Mouse (Mus musculus): ENCODE data around the gene Hmga1. TPM values are rescaled to one million over a fixed set of nuclear protein-coding genes. Genes with fewer than 3 reads are reported as not detected.

Gene Hmga1
- polyA plus RNA-seq, 1 experiment from 2014 or later, result 196 TPM

- peak overlapping the region; percentile 91 for H3K4me3 ChIP-seq
- peak overlapping the region; percentile 70; the same call in 1 of the 2 replicates for H3K27ac ChIP-seq
- no peaks in the 10 kb centered on the region for H3K27me3 ChIP-seq (replicated peaks)
- H3K9me3 ChIP-seq, result no peaks in the 10 kb centered on the region
- peak overlapping the region; percentile 92 for H3K4me2 ChIP-seq (replicated peaks)
- ATAC-seq (ENCODE audit: low FRiP score, low read depth), result peak; percentile 31; the same call in 1 of the 2 replicates
- peaks cover 38% of the 10 kb centered on the region for H3K4me1 ChIP-seq
- peaks cover 2% of the 10 kb centered on the region; the same call in 1 of the 2 replicates for H3K36me3 ChIP-seq
- WGBS, result 0% methylated on average over 34 of the region's 39 CpGs
- H3K9ac ChIP-seq, result peak overlapping the region; percentile 61
Observed at GRCm38 (mm10) chr17:27555075-27555511, 1.2 kb upstream of the Hmga1 start.

DNA sequence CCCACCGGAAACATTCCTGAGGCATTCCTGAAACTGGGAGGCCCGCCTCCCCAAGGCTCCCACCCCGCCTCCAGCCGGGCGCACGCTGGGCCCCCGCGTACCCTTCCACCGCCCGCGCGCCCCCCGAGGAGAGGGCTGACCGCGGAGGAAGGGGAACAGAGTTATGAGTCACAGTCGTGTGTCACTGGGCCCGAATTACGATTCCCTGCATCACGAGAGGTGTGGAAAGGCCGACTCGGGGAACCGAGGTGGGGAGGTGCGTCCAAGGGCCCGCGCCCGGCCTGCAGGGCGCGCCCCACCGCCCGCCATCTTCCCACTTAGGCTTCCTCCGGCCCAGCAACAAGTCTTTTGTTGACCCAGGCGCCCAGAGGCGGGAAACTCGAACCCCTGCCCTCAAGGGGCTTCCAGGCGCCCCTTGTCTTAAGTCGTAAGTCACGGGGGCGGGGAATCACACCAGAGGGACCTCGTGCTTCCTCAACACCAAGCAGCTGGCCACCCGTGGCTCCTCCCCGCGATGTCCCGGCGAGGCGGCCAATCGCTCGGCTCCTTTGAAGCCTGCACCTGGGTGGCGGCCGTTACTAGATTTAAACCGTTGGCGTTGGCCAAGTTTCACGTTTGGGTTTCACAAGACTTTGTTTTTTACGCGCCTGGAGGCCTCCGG is 655 bp upstream of the Hmga1 start:
- no peaks in the 10 kb centered on the region for H3K27me3 ChIP-seq (replicated peaks)
- H3K9me3 ChIP-seq, result no peaks in the 10 kb centered on the region
- peaks cover 38% of the 10 kb centered on the region for H3K4me1 ChIP-seq
- H3K36me3 ChIP-seq, result peaks cover 4% of the 10 kb centered on the region; the same call in 1 of the 2 replicates
- WGBS, result under 1% methylated on average over 55 of the region's 55 CpGs
- peak overlapping the region; percentile 70 for H3K27ac ChIP-seq
- peak overlapping the region; percentile 92 for H3K4me2 ChIP-seq (replicated peaks)
- H3K9ac ChIP-seq, result peak overlapping the region; percentile 95
- peak overlapping the region; percentile 91 for H3K4me3 ChIP-seq
- ATAC-seq (ENCODE audit: low FRiP score, low read depth), result peak; percentile 35; the same call in 1 of the 2 replicates

GRCm38 (mm10) chr17:27557181-27557926 is 1.1 kb downstream of the Hmga1 start:
- peaks cover 43% of the 10 kb centered on the region for H3K4me1 ChIP-seq

DNA sequence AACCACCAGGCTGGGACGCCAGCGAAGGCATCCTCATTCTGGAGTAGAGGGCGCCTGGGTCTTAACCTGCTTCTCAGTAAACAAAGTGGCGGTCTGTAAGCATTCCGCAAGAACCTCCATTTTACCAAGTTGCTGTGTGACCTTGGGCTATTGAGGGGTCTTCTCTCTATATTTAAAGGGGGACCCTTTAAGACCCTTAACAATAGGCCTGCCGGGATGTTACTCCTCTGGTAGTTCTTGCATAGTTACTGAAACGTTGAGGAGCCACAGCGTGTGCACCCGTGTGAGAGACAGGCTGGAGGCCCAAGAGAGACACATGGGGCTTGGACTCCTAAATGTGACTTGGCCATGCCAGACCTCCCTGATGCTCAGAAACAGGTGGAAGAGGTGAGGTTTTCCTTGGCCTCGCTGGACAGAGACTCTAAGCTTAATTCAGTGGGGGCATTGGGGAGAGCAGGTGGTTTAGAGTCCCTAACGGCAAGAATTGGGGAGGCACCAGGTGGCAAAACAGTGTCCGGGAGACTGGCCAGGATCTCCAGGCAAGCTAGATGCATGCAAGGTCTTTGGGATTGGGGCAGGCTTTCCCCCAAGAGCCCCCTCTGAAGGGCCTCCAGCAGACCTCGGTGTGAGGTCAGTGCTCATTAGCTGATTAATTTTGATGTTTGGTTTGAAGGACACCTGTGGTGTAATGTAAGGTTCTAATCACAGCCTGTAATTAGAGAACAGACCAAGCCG is 1.8 kb downstream of the Hmga1 start:
- Histone ChIP-seq H3K27me3 (replicated peaks) (no peaks in the 10 kb centered on the region), H3K9me3 (no peaks in the 10 kb centered on the region), H3K36me3 (peaks cover 16% of the 10 kb centered on the region), H3K9ac (peak overlapping the region; percentile 95), H3K4me3 (peak overlapping the region; percentile 91), H3K4me2 (replicated peaks) (peak overlapping the region; percentile 92), H3K4me1 (peaks cover 43% of the 10 kb centered on the region), H3K27ac (peak overlapping the region; percentile 95; the same call in 1 of the 2 replicates)
- no peak for ATAC-seq (ENCODE audit: low FRiP score, low read depth)
- 2% methylated on average over 14 of the region's 14 CpGs for WGBS

More at GRCm38 (mm10) chr17:27557181-27557926, 1.1 kb downstream of the Hmga1 start:
- H3K4me2 ChIP-seq (replicated peaks), result peak overlapping the region; percentile 92
- H3K4me3 ChIP-seq, result peak overlapping the region; percentile 91
- H3K27ac ChIP-seq, result peak overlapping the region; percentile 95
- 1% methylated on average over 68 of the region's 75 CpGs for WGBS
- ATAC-seq (ENCODE audit: low FRiP score, low read depth), result peak; percentile 19
- peak overlapping the region; percentile 95 for H3K9ac ChIP-seq
- H3K36me3 ChIP-seq, result peaks cover 16% of the 10 kb centered on the region
- no peaks in the 10 kb centered on the region for H3K27me3 ChIP-seq (replicated peaks)
- H3K9me3 ChIP-seq, result no peaks in the 10 kb centered on the region

DNA sequence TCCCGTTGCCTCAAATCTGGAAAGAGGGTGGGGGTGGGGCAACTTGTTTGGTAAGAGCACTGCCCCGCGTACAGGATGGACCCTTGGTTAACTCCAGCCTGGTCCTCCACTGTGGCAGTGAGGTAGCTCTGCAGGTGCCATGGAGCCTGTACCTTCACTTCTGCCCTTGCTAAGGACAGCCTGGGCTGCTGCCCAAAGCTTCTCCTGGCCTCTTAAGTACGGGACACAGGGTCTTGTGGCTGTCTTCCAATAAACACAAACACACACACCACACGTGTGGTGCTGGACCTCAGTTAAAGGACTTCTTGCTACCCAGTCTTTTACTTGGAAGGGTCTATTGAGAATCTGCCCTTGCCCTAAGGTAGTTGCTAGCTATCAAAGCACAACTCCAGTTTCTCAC is 2.5 kb downstream of the Hmga1 start:
- Histone ChIP-seq H3K4me2 (replicated peaks) (peak overlapping the region; percentile 92), H3K27ac (no peak overlapping the region), H3K36me3 (peaks cover 16% of the 10 kb centered on the region), H3K27me3 (replicated peaks) (no peaks in the 10 kb centered on the region), H3K9me3 (no peaks in the 10 kb centered on the region), H3K4me1 (peaks cover 43% of the 10 kb centered on the region), H3K9ac (no peak overlapping the region), H3K4me3 (no peak overlapping the region; the same call in 1 of the 2 replicates)
- ATAC-seq (ENCODE audit: low FRiP score, low read depth), result no peak
- WGBS, result 10% methylated on average over 5 of the region's 5 CpGs

- Histone ChIP-seq H3K4me2 (replicated peaks) (no peak overlapping the region), H3K4me3 (no peak overlapping the region), H3K9ac (no peak overlapping the region), H3K36me3 (peaks cover 16% of the 10 kb centered on the region), H3K9me3 (no peaks in the 10 kb centered on the region), H3K4me1 (peaks cover 50% of the 10 kb centered on the region), H3K27me3 (replicated peaks) (no peaks in the 10 kb centered on the region), H3K27ac (no peak overlapping the region)
- 74% methylated on average over 12 of the region's 12 CpGs for WGBS
- ATAC-seq (ENCODE audit: low FRiP score, low read depth), result no peak
Observed at GRCm38 (mm10) chr17:27559596-27559995, 3.3 kb downstream of the Hmga1 start.

DNA sequence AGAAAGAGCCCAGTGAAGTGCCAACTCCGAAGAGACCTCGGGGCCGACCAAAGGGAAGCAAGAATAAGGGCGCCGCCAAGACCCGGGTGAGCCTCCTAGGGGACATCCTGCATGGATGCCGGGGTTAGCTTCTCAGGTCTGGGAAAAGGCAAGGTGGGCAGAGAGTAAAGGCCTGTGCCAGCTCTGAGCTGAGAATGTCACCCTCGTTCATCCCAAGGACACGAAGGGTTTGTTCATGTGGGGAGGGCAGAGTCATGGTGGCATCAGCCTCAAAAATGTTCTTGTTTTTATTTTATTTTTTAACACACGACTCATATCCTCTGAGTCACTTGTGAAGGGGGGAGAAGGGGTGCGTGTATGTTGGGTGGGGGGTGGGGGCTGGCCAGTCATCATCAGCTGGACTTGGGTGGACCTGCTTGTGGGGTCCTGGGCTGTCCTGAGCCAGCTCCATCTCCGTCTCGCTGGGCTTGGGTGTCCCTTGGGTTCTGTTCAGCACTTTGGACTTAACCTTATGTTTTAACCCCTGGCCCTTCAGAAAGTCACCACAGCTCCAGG is 4.7 kb downstream of the Hmga1 start:
- H3K4me1 ChIP-seq, result peaks cover 47% of the 10 kb centered on the region
- 90% methylated on average over 13 of the region's 13 CpGs for WGBS
- peaks cover 16% of the 10 kb centered on the region for H3K36me3 ChIP-seq

DNA sequence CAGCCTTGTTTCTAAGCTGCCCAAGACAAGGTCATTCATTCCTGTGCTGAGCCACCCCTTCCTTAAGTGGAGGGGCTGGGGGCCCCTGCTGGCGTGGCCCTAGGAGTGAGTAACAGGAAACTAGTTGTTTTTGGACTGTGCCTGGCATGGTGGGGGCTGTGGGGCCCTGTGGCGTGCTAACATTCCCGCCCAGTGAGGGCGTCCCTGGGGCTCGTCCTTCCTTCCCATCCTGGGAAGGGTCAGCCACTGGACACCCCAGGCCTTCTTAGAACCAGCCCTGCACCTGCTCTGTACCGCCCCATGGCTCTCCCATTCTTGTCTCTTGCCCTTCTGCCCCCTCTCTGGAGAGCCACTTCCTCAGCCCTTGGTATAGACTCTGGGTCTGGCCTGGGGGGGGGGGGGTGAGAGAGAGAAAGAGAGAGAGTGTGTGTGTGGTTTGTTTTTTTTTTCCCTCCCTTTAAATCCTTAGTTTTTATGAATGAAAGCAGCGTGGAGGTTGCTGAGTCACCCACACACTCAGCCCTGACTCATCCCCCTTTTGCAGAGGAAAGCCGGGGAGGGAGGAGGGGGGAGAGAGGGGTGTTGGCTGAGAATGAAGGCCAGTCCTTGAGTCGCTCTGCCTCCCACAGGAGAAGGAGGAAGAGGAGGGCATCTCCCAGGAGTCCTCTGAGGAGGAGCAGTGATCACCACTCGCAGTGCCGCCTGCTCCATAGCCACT is 5.7 kb downstream of the Hmga1 start:
- WGBS, result 51% methylated on average over 10 of the region's 11 CpGs
- H3K27me3 ChIP-seq (replicated peaks), result no peaks in the 10 kb centered on the region
- no peak overlapping the region for H3K9ac ChIP-seq
- peaks cover 16% of the 10 kb centered on the region for H3K36me3 ChIP-seq
- 0 out of 2 replicates have a peak overlapping the region, but pooled peaks have one; percentile 20 for H3K27ac ChIP-seq
- H3K9me3 ChIP-seq, result no peaks in the 10 kb centered on the region
- no peak overlapping the region for H3K4me3 ChIP-seq
- no peak overlapping the region; the same call in 1 of the 2 replicates for H3K4me2 ChIP-seq (replicated peaks)
- ATAC-seq (ENCODE audit: low FRiP score, low read depth), result no peak
- H3K4me1 ChIP-seq, result peaks cover 49% of the 10 kb centered on the region

More for the DNA sequence above, 4.7 kb downstream of the Hmga1 start:
- Histone ChIP-seq H3K27me3 (replicated peaks) (no peaks in the 10 kb centered on the region), H3K9me3 (no peaks in the 10 kb centered on the region), H3K4me2 (replicated peaks) (no peak overlapping the region), H3K27ac (no peak overlapping the region), H3K9ac (no peak overlapping the region), H3K4me3 (no peak overlapping the region)
- no peak for ATAC-seq (ENCODE audit: low FRiP score, low read depth)

DNA sequence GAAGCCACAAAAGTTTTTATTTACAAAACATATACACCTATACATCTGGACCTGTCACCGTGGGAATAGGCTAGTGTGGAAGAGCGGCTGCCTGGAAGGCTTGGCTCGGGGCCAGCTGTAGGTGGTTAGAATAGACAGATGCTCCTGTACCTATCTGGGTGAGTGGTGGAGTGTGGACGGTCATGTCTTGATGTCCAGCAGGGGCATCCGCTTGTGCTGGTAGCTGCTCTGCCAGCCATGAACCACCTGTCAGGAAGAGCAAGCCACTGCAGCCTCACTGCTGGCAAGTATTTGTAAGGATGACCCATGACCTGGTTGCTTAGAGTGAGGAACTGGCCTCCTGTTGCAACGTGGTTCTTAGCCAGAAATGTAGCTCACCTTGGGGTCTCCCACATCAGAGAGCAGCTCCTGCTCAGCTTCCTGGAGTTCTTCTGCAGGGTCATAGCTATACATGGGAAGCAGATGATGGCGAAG is 7.5 kb downstream of the Hmga1 start:
- Histone ChIP-seq H3K9ac (no peak overlapping the region), H3K36me3 (peaks cover 16% of the 10 kb centered on the region), H3K27ac (no peak overlapping the region), H3K27me3 (replicated peaks) (no peaks in the 10 kb centered on the region), H3K4me1 (peaks cover 33% of the 10 kb centered on the region), H3K4me3 (no peak overlapping the region), H3K9me3 (no peaks in the 10 kb centered on the region), H3K4me2 (replicated peaks) (peak overlapping the region; percentile 92; the same call in 1 of the 2 replicates)
- no peak for ATAC-seq (ENCODE audit: low FRiP score, low read depth)
- WGBS, result 49% methylated on average over 7 of the region's 7 CpGs

GRCm38 (mm10) chr17:27564391-27565162 is 8.3 kb downstream of the Hmga1 start:
- Histone ChIP-seq H3K27ac (no peak overlapping the region), H3K36me3 (peaks cover 16% of the 10 kb centered on the region), H3K4me1 (peaks cover 27% of the 10 kb centered on the region), H3K9ac (peak overlapping the region; percentile 65), H3K9me3 (no peaks in the 10 kb centered on the region), H3K4me2 (replicated peaks) (peak overlapping the region; percentile 92), H3K27me3 (replicated peaks) (no peaks in the 10 kb centered on the region), H3K4me3 (peak overlapping the region; percentile 56)
- ATAC-seq (ENCODE audit: low FRiP score, low read depth), result no peak
- WGBS, result 10% methylated on average over 20 of the region's 20 CpGs

Measured in neural tube, embryonic 12.5 days (tissue).